8 mouse cellular contexts compared by ENCODE assay signal in the genomic region with DNA sequence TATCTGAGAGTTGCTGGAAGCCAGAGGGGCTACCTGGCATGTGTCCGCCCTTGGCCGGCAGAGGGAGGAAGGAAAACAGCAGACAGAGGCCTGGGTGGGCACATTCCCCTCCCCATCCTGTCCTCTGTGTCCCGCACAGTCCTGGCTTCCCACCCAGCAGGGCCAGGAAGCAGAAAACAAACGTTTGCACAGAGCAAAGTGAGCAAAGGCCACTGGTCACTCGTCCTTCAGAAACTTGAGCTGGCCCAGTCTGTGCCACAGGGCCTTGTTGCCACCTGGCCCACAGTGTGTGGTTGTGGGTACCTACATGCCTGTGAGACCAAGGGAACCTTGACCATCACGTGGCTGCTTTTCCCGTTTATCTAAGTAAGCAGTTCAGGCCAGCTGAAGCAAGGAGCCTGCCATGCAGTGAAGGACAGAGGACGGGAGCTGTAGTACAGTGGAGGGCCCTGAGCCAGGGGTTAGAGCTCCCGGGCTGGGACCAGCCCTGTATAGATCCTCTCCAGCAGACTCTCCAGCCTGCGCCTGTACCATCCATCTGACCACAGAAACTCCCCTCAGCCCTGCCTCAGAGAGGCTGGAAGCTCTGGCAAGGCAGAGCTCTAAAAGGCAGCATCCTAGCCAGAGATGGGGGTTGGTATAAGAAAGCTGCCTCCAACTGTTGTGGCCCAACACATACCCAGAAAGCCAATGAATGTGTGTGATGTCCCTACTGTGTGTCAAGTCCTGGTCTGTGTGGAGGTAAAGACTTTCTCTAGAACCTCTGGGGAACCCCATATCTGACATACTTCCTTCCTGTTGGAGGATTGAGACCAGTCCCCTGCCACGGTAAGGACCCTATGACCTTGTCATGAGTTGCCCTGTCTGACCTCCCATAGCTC.
A peak's percentile ranks its signal among the peaks of the same experiment; 100 is the strongest.
DNase-seq lines count a peak whose midpoint lies in the region; TF ChIP-seq lines count a peak whose summit lies in the region.

No protein-coding gene starts in this region.

- peak overlapping the region; percentile 34 for H3K27ac ChIP-seq in spleen, adult 2 months (ENCODE audit: insufficient read depth, low read length)
- peak overlapping the region; percentile 66 for H3K27ac ChIP-seq in limb, embryonic 10.5 days

- 50% methylated on average over 11 of the region's 11 CpGs for WGBS in spleen, adult 2 months
- 64% methylated on average over 11 of the region's 11 CpGs for WGBS in limb, embryonic 10.5 days

- no peaks in the 10 kb centered on the region for H3K9me3 ChIP-seq in limb, embryonic 10.5 days (replicated peaks)

- H3K4me1 ChIP-seq in spleen, adult 2 months (ENCODE audit: control insufficient read depth, insufficient read depth, insufficient read length), result peaks cover 73% of the 10 kb centered on the region; the same call in 1 of the 2 replicates
- H3K4me1 ChIP-seq in limb, embryonic 10.5 days, result peaks cover 70% of the 10 kb centered on the region

- TF ChIP-seq CTCF in spleen, adult 2 months (IDR thresholded peaks at IDR 0.05; ENCODE audit: extremely low read depth, insufficient read depth, insufficient read length, insufficient replicate concordance), result no peak

- no peak overlapping the region for H3K4me3 ChIP-seq in spleen, adult 2 months (ENCODE audit: extremely low read depth, insufficient read depth, insufficient read length)
- H3K4me3 ChIP-seq in limb, embryonic 10.5 days, result no peak overlapping the region

- intact Hi-C loops in heart, postnatal 14 days (cut with DNase I), result loop anchor here (2.0 kb wide), 1 partner anchor 63 kb away; no protein-coding TSS in a partner anchor
- intact Hi-C loops in gastrocnemius, postnatal 14 days (cut with DNase I; ENCODE audit: low total_unique reads), result no loop called here

- TF ChIP-seq POLR2A in spleen, adult 2 months (IDR thresholded peaks at IDR 0.05; ENCODE audit: low read depth, low read length), result no peak

- H3K27me3 ChIP-seq in spleen, adult 2 months (ENCODE audit: control insufficient read depth, insufficient read depth, low read length), result no peaks in the 10 kb centered on the region
- H3K27me3 ChIP-seq in limb, embryonic 10.5 days (ENCODE audit: low read depth, poor library complexity, severe bottlenecking), result no peaks in the 10 kb centered on the region
- no peaks in the 10 kb centered on the region for H3K27me3 ChIP-seq in splenic B cell, adult 2 months (ENCODE audit: control insufficient read depth, insufficient read depth, low read length, poor library complexity, severe bottlenecking)

- no peaks in the 10 kb centered on the region for H3K36me3 ChIP-seq in spleen, adult 2 months (ENCODE audit: control insufficient read depth, insufficient read depth, low read length)
- peaks cover 81% of the 10 kb centered on the region for H3K36me3 ChIP-seq in limb, embryonic 10.5 days
- H3K36me3 ChIP-seq in splenic B cell, adult 2 months (ENCODE audit: control insufficient read depth, insufficient read depth, low read length, poor library complexity, severe bottlenecking), result no peaks in the 10 kb centered on the region

- DNase-seq in spleen, adult 2 months (ENCODE audit: low read depth in 1 of 2, low spot score in 2 of 2), result no peak
- DNase-seq in spleen, adult 12 weeks (ENCODE audit: low spot score), result no peak
- peak; percentile 60 to 62 for DNase-seq in heart, postnatal 14 days
- DNase-seq in limb, embryonic 10.5 days (ENCODE audit: low spot score), result no peak
- DNase-seq in splenic B cell, adult 2 months (ENCODE audit: low read depth, low spot score), result peak; percentile 52
- no peak for DNase-seq in gastrocnemius, postnatal 14 days
- no peak for DNase-seq in frontal cortex, postnatal 36 days (ENCODE audit: low spot score in 2 of 2)
- DNase-seq in thymus, postnatal 36 days, result no peak

Comparison
In these comparisons a context has a peak if more than half of its experiments do, and no peak if none do; other contexts are left out.
1. DNase-seq: peak in heart, postnatal 14 days (2 of 2) and splenic B cell, adult 2 months (single experiment); none in spleen, adult 2 months (0 of 2), spleen, adult 12 weeks (single experiment), limb, embryonic 10.5 days (single experiment), gastrocnemius, postnatal 14 days (single experiment), frontal cortex, postnatal 36 days (0 of 2) and thymus, postnatal 36 days (0 of 2).